ENCODE assay signal across 25 mouse cellular contexts in genomic region chr5:103373089-103373488, GRCm38 (mm10). TPM values are rescaled to one million over a fixed set of nuclear protein-coding genes. Genes with fewer than 3 reads are reported as not detected.
DNase-seq lines count a peak whose midpoint lies in the region; ATAC-seq and TF ChIP-seq lines count a peak whose summit lies in the region.
"Had no signal": no experiment of that assay in that cellular context is flagged by ENCODE, and none has a peak within 500 bp of the region (broad histone marks: within the 10 kb centered on the region; RNA-seq: fewer than 3 reads in every experiment).

No protein-coding gene starts in this region.

- no peak overlapping the region for H3K4me3 ChIP-seq in kidney, embryonic 15.5 days (replicated peaks)
- no peak overlapping the region for H3K4me3 ChIP-seq in kidney, adult 2 months (ENCODE audit: insufficient read depth, low read depth, low read length)
- H3K4me3 ChIP-seq in layer of hippocampus, adult 2 months = no peak overlapping the region
- no peak overlapping the region for H3K4me3 ChIP-seq in CH12.LX (replicated peaks in 1 of 3; ENCODE audit: low read depth in 2 of 3, low read length in 2 of 3, poor library complexity in 1 of 3)
- H3K4me3 ChIP-seq: embryonic facial prominence, embryonic 12.5 days; embryonic facial prominence, embryonic 15.5 days; gastrocnemius, adult 2 months; heart, embryonic 10.5 days; heart, embryonic 13.5 days; hindbrain, embryonic 12.5 days; hindbrain, embryonic 15.5 days had no signal

- H3K4me2 ChIP-seq in kidney, embryonic 15.5 days = no peak overlapping the region
- no peak overlapping the region for H3K4me2 ChIP-seq in CH12.LX (ENCODE audit: insufficient read depth, low read depth, poor library complexity, severe bottlenecking)
- H3K4me2 ChIP-seq: embryonic facial prominence, embryonic 12.5 days; embryonic facial prominence, embryonic 15.5 days; heart, embryonic 13.5 days; hindbrain, embryonic 12.5 days; hindbrain, embryonic 15.5 days had no signal

- in situ Hi-C loops in CH12.LX (cut with MboI; ENCODE audit: low pct_ligation_motif_present, low pct_unique_long_range_greater_than_20kb, low sequenced_read_pairs) = loop anchor here (10.0 kb wide), 1 partner anchor 62 kb away; no protein-coding TSS in a partner anchor
- in situ Hi-C loops in Patski (cut with MboI; ENCODE audit: low pct_unique_long_range_greater_than_20kb) = no loop called here

- no peak for TF ChIP-seq EP300 in CH12.LX (IDR thresholded peaks at IDR 0.05; ENCODE audit: low read length)

- no peaks in the 10 kb centered on the region for H3K79me2 ChIP-seq in CH12.LX (replicated peaks; ENCODE audit: control insufficient read depth, extremely low read depth, insufficient read depth, poor library complexity, severe bottlenecking)

- H3K9me3 ChIP-seq in kidney, embryonic 15.5 days (replicated peaks) = no peaks in the 10 kb centered on the region
- H3K9me3 ChIP-seq in CH12.LX (replicated peaks; ENCODE audit: low read length) = no peaks in the 10 kb centered on the region
- H3K9me3 ChIP-seq: embryonic facial prominence, embryonic 12.5 days; embryonic facial prominence, embryonic 15.5 days; heart, embryonic 10.5 days; heart, embryonic 13.5 days; hindbrain, embryonic 12.5 days; hindbrain, embryonic 15.5 days had no signal

- POLR2A ChIA-PET in Patski (lab: Charles Lee) = interaction anchor here (1.1 to 2.0 kb wide), 2 partner anchors 50 to 52 kb away, joined by 5 to 8 read pairs; partner anchors contain the start of gene Ptpn13

- H3K27me3 ChIP-seq in kidney, embryonic 15.5 days = no peaks in the 10 kb centered on the region
- no peaks in the 10 kb centered on the region for H3K27me3 ChIP-seq in kidney, adult 2 months (replicated peaks; ENCODE audit: control insufficient read depth, insufficient read depth, low read length)
- no peaks in the 10 kb centered on the region for H3K27me3 ChIP-seq in CH12.LX (replicated peaks)
- H3K27me3 ChIP-seq in Patski = no peaks in the 10 kb centered on the region
- H3K27me3 ChIP-seq: embryonic facial prominence, embryonic 12.5 days; embryonic facial prominence, embryonic 15.5 days; hindbrain, embryonic 12.5 days; hindbrain, embryonic 15.5 days had no signal

- H3K36me3 ChIP-seq in kidney, embryonic 15.5 days = no peaks in the 10 kb centered on the region
- H3K36me3 ChIP-seq in kidney, adult 2 months (ENCODE audit: control insufficient read depth, insufficient read depth, low read length) = no peaks in the 10 kb centered on the region
- H3K36me3 ChIP-seq in CH12.LX (replicated peaks in 1 of 2; ENCODE audit: control insufficient read depth in 1 of 2, insufficient read depth in 1 of 2, low read length in 1 of 2) = no peaks in the 10 kb centered on the region
- H3K36me3 ChIP-seq: embryonic facial prominence, embryonic 12.5 days; embryonic facial prominence, embryonic 15.5 days; heart, embryonic 10.5 days; heart, embryonic 13.5 days; hindbrain, embryonic 12.5 days; hindbrain, embryonic 15.5 days had no signal

- no peak for TF ChIP-seq POLR2A in kidney, adult 2 months (IDR thresholded peaks at IDR 0.05; ENCODE audit: low read depth, low read length)
- TF ChIP-seq POLR2A in CH12.LX (IDR thresholded peaks at IDR 0.05; ENCODE audit: low read depth, low read length) = no peak

- peaks cover 51% of the 10 kb centered on the region for H3K4me1 ChIP-seq in kidney, embryonic 15.5 days
- H3K4me1 ChIP-seq in kidney, adult 2 months (ENCODE audit: control insufficient read depth, insufficient read depth, low read length) = peaks cover 10% of the 10 kb centered on the region; the same call in 1 of the 2 replicates
- no peaks in the 10 kb centered on the region for H3K4me1 ChIP-seq in CH12.LX (ENCODE audit: control insufficient read depth in 1 of 2, insufficient read depth in 2 of 2)
- H3K4me1 ChIP-seq: hindbrain, embryonic 15.5 days had no signal

- ATAC-seq in kidney, embryonic 15.5 days (replicated peaks; ENCODE audit: low FRiP score) = no peak
- no peak for ATAC-seq in Patski
- ATAC-seq: forebrain, embryonic 14.5 days; forebrain, postnatal 0 days had no signal

- peak overlapping the region; percentile 91 for H3K27ac ChIP-seq in kidney, embryonic 15.5 days
- no peak overlapping the region for H3K27ac ChIP-seq in kidney, adult 2 months (ENCODE audit: insufficient read depth, low read depth, low read length)
- H3K27ac ChIP-seq in layer of hippocampus, adult 2 months = no peak overlapping the region
- H3K27ac ChIP-seq in CH12.LX (ENCODE audit: insufficient read depth, low read depth) = no peak overlapping the region
- H3K27ac ChIP-seq: embryonic facial prominence, embryonic 12.5 days; embryonic facial prominence, embryonic 15.5 days; gastrocnemius, adult 2 months; heart, embryonic 10.5 days; heart, embryonic 13.5 days; hindbrain, embryonic 12.5 days; hindbrain, embryonic 15.5 days had no signal

- no peak overlapping the region for H3K9ac ChIP-seq in kidney, embryonic 15.5 days
- H3K9ac ChIP-seq in CH12.LX (ENCODE audit: insufficient read depth, low read depth) = no peak overlapping the region
- H3K9ac ChIP-seq: embryonic facial prominence, embryonic 12.5 days; embryonic facial prominence, embryonic 15.5 days; forebrain, postnatal 0 days; heart, embryonic 13.5 days; hindbrain, embryonic 12.5 days; hindbrain, embryonic 15.5 days had no signal

- dilution Hi-C loops in CH12.LX (cut with MboI; ENCODE audit: extremely low pct_ligation_motif_present, extremely low pct_unique_long_range_greater_than_20kb, low sequenced_read_pairs) = no loop called here

- CTCF ChIA-PET in Patski (lab: Charles Lee) = interaction anchor here (2.4 to 4.3 kb wide), 2 partner anchors 17 to 50 kb away, joined by 13 to 18 read pairs; no protein-coding TSS in a partner anchor

- DNase-seq in kidney, adult 2 months = no peak
- DNase-seq in layer of hippocampus, adult 2 months (ENCODE audit: low spot score in 2 of 2) = no peak
- DNase-seq in layer of hippocampus, adult 9-10 months (ENCODE audit: low spot score) = no peak
- no peak for DNase-seq in CH12.LX (ENCODE audit: extremely low read depth)
- DNase-seq in Patski (ENCODE audit: low read depth, low spot score) = no peak
- no peak for DNase-seq in c-Kit-positive CD71-positive TER-119-positive erythroid progenitor cells, embryonic 14.5 days (ENCODE audit: low spot score)
- DNase-seq: adrenal gland, postnatal 10 days; adrenal gland, postnatal 36 days; B cell, adult 2 months; cerebellum, adult 11 months; cerebellum, adult 2 months; cerebellum, adult 9-11 months; cerebellum, postnatal 25 days; forebrain, postnatal 0 days; gastrocnemius, adult 2 months; gastrocnemius, postnatal 25 days; heart, adult 18-20 months had no signal

- WGBS in kidney, embryonic 15.5 days = 93% methylated on average over 4 of the region's 4 CpGs
- whole genome bisulfite sequencing in kidney, adult 2 months = 96% methylated on average over 4 of the region's 4 CpGs

- TF ChIP-seq CTCF in kidney, adult 2 months (conservative IDR thresholded peaks at IDR 0.05; ENCODE audit: insufficient read depth, insufficient read length, low read depth, low read length) = no peak
- peak; percentile 40 for TF ChIP-seq CTCF in layer of hippocampus, adult 2 months (conservative IDR thresholded peaks at IDR 0.05)
- TF ChIP-seq CTCF in CH12.LX (conservative IDR thresholded peaks at IDR 0.05 in 1 of 2, IDR thresholded peaks at IDR 0.05 in 1 of 2; ENCODE audit: low read depth in 2 of 2, low read length in 2 of 2) (peak in 1 of 2 experiments; percentile 27; a peak in 1 of 4 replicates), Patski (IDR thresholded peaks at IDR 0.05) (peak; percentile 52)

- no peak for TF ChIP-seq RAD21 in CH12.LX (IDR thresholded peaks at IDR 0.05; ENCODE audit: low read depth, low read length)

TF ChIP-seq in CH12.LX, 34 proteins besides CTCF, POLR2A, EP300 and RAD21:
- TF ChIP-seq NRF1 (IDR thresholded peaks at IDR 0.05; ENCODE audit: low read depth, low read length) (no peak), GABPA (IDR thresholded peaks at IDR 0.05; ENCODE audit: insufficient replicate concordance, low read depth, low read length) (no peak), CHD2 (IDR thresholded peaks at IDR 0.05; ENCODE audit: low read length) (no peak), JUN (IDR thresholded peaks at IDR 0.05; ENCODE audit: insufficient read depth, low read depth, low read length) (no peak), KAT2A (IDR thresholded peaks at IDR 0.05; ENCODE audit: insufficient replicate concordance, low read length) (no peak), SMC3 (IDR thresholded peaks at IDR 0.05; ENCODE audit: low read depth, low read length) (peak; percentile 8; the same call in 1 of the 2 replicates), ETS1 (conservative IDR thresholded peaks at IDR 0.05; ENCODE audit: low read depth, low read length) (no peak), TBP (conservative IDR thresholded peaks at IDR 0.05; ENCODE audit: low read depth, low read length) (no peak), TCF12 (IDR thresholded peaks at IDR 0.05; ENCODE audit: low read depth, low read length) (no peak)

RNA-seq across cellular contexts. Expression of gene Ptpn13, which starts 51.9 kb away (rescaled TPM):
- polyA plus RNA-seq in kidney, embryonic 15.5 days (2015; fragmentation: Nextera tagmentation; extraction: Ambion mirVana) = 29.8 and 30.9 TPM in 2 replicates
- polyA plus RNA-seq in kidney, adult 2 months (2012; rRNA removed) = 23.7 and 28.0 TPM in 2 replicates
- total RNA-seq in layer of hippocampus, adult 2 months (2021) = 10 to 100 TPM in 1 of 2 experiments, 1 to 10 TPM in 1; 9.7 to 13.4 TPM
- total RNA-seq in CH12.LX (2012; rRNA removed) (0.04 TPM in 2 replicates), CH12.LX (2014; rRNA removed) (not detected in 2 replicates)
- polyA plus RNA-seq in CH12.LX (2012; ENCODE audit: insufficient read length, low read depth) (not detected in 2 replicates), Patski (2021) (215 TPM)

Comparison
In these comparisons a context has a peak if more than half of its experiments do, and no peak if none do; other contexts are left out.
1. RNA of gene Ptpn13, which starts 51.9 kb away (polyA plus RNA-seq): 215 TPM in Patski (single experiment), 29.8 to 30.9 TPM in kidney, embryonic 15.5 days and 23.7 to 28.0 TPM in kidney, adult 2 months; not detected in CH12.LX; every median in the first group is over 10 times any median in the second.